Mouse (Mus musculus): ENCODE data around the gene Tsc1.

DNA sequence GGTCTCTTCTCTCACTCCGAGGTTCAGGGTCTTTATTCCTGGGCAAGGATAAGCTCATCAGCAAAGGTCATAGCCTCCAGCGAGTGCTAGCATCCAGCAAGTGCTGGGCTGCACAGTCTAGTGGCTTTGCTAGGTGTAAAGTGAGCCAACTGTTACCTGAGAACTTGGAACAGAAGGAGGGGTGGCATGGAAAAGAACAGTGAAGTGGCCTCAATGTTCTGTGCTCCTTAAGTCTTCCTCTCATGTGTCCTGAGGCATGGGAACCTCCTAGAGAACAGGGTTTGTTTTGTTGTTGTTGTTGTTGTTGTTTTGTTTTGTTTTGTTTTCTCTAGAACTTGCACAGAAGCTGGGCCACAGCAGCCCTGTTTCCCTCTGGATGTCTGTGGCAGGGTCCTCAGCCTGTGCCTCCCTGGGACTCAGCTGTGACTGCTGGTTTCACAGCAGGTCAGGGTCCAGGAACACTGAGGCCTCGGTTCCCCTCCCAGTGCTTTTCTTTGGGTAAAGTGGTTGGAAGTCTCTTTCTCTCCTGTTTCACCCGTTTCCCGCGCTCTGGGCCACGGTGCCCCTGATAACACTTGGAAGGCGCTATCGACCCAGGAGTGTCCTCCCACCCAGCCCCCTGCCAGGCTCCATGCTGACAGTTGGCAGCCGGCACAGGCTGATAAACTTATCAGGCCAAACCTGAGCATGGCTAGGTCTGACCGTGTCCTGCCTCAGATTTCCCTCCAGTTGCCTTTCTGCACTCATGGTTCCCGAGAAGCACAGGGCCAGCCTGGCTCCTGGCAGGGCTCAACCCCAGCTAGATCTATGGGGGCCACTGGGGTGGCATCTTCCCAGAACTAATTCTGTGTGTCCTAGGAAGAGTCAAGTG lies 39.1 kb upstream of the Tsc1 start:
- no peak for TF ChIP-seq HCFC1 (IDR thresholded peaks at IDR 0.05; ENCODE audit: borderline replicate concordance, insufficient read depth, low read length)
- TF ChIP-seq ZNF384 (IDR thresholded peaks at IDR 0.05; ENCODE audit: low read depth, low read length), result no peak
- no peak for TF ChIP-seq CHD2 (IDR thresholded peaks at IDR 0.05; ENCODE audit: low read depth, low read length)

Data from ES-E14 (cell line).